Mouse (Mus musculus) myocyte (in vitro differentiated cells): ENCODE measurements around the gene Gm28036.

Experiments used
- POLR2A ChIP-seq: IDR thresholded peaks from one replicate; pipeline ENCODE4 v1.6.1; 2011; ENCODE audit warnings: low read depth, mild to moderate bottlenecking, control low read depth, moderate library complexity; ENCODE audit not compliant: insufficient read length
- POLR2AphosphoS2 ChIP-seq: IDR thresholded peaks from one replicate; pipeline ENCODE4 v1.6.1; 2011; ENCODE audit warnings: low read depth, control low read depth; ENCODE audit not compliant: insufficient read length
- REST ChIP-seq: IDR thresholded peaks from one replicate; pipeline ENCODE4 v1.6.1; 2011; ENCODE audit warnings: mild to moderate bottlenecking, control low read depth, moderate library complexity; ENCODE audit not compliant: insufficient read depth, insufficient read length
- USF1 ChIP-seq: IDR thresholded peaks from one replicate; pipeline ENCODE4 v1.6.1; 2011; ENCODE audit warnings: low read depth, mild to moderate bottlenecking, control low read depth, moderate library complexity

DNA sequence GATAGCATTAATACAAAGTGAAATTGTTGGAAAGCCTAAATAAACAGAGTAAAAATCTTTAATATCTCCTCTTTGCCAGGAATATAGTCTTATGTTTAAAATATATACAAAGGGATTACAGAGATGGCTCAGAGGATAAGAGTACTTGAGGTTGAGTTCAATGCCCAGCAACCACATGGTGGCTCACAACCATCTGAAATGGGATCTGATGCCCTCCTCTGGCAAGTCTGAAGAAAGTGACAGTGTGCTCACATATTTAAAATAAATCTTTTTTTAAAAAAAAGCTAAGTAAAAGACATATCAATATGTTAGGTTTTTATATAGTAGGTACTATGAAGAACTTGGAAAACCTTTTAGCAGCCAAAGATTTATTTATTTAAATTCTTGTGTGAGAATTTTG is 24.6 kb upstream of the Gm28036 start:
- TF ChIP-seq POLR2A (no peak), REST (no peak), POLR2AphosphoS2 (no peak), USF1 (no peak)
